Mouse (Mus musculus) adrenal gland, adult (tissue): ENCODE data around the gene Cwc25.

Experiments
- DNase-seq, 2 experiments: peaks; one replicate each; pipeline ENCODE4 v3.0.0; 2022 to 2023; ENCODE audit warnings: low spot score in 1 of 2; ENCODE audit not compliant: inconsistent age in 2 of 2

Gene Cwc25

GRCm38 (mm10) chr11:97766154-97766881 is at the start of gene Cwc25:
TSS of gene Cwc25 (minus strand) at chr11:97766556.
- DNase-seq = peak; percentile 95 to 99

GRCm38 (mm10) chr11:97815736-97816135 is 49.4 kb upstream of the Cwc25 start:
- no peak for DNase-seq

- peak in 1 of 2 experiments; percentile 24 for DNase-seq
Measured at GRCm38 (mm10) chr11:97813746-97814515, 47.6 kb upstream of the Cwc25 start.

- no peak for DNase-seq
Measured at GRCm38 (mm10) chr11:97813085-97813484, 46.7 kb upstream of the Cwc25 start.

GRCm38 (mm10) chr11:97812491-97812921 is 46.1 kb upstream of the Cwc25 start:
- DNase-seq = peak; percentile 26 to 52

- peak; percentile 52 to 75 for DNase-seq
Measured at GRCm38 (mm10) chr11:97811569-97812362, 45.4 kb upstream of the Cwc25 start.

- DNase-seq = peak in 1 of 2 experiments; percentile 55
Measured at GRCm38 (mm10) chr11:97810970-97811369, 44.6 kb upstream of the Cwc25 start.

- peak; percentile 75 to 88 for DNase-seq
Measured at GRCm38 (mm10) chr11:97810356-97810755, 44.0 kb upstream of the Cwc25 start.

GRCm38 (mm10) chr11:97809235-97810121 is 43.1 kb upstream of the Cwc25 start:
- peak in 1 of 2 experiments; percentile 68 for DNase-seq

GRCm38 (mm10) chr11:97808621-97809234 is 42.4 kb upstream of the Cwc25 start:
- peak; percentile 66 to 76 for DNase-seq

GRCm38 (mm10) chr11:97808093-97808492 is 41.7 kb upstream of the Cwc25 start:
- peak; percentile 49 to 71 for DNase-seq

GRCm38 (mm10) chr11:97807626-97808025 is 41.3 kb upstream of the Cwc25 start:
- DNase-seq = no peak

GRCm38 (mm10) chr11:97806613-97806964 is 40.2 kb upstream of the Cwc25 start:
- DNase-seq = no peak

GRCm38 (mm10) chr11:97805662-97806612 is 39.6 kb upstream of the Cwc25 start:
- DNase-seq = peak; percentile 38 to 75

- peak; percentile 82 to 86 for DNase-seq
Measured at GRCm38 (mm10) chr11:97804841-97805661, 38.7 kb upstream of the Cwc25 start.

- DNase-seq = peak; percentile 35 to 64
Measured at GRCm38 (mm10) chr11:97803847-97804246, 37.5 kb upstream of the Cwc25 start.

- DNase-seq = peak in 1 of 2 experiments; percentile 66
Measured at GRCm38 (mm10) chr11:97802495-97802894, 36.1 kb upstream of the Cwc25 start.

- DNase-seq = no peak
Measured at GRCm38 (mm10) chr11:97802194-97802470, 35.8 kb upstream of the Cwc25 start.
